Mouse (Mus musculus) E14TG2a.4 (cell line): ENCODE results near the gene Tmem104.

Experiments used
- CTCF ChIP-seq: conservative IDR thresholded peaks from 2 replicates; pipeline ENCODE4 v1.5.1; 2014; ENCODE audit warnings: low read length
- NANOG ChIP-seq: IDR thresholded peaks from 2 replicates; pipeline ENCODE4 v1.6.1; 2014; ENCODE audit warnings: borderline replicate concordance, low read length, mixed read lengths
- POU5F1 ChIP-seq: IDR thresholded peaks from 2 replicates; pipeline ENCODE4 v1.6.1; 2014; ENCODE audit warnings: low read length, borderline replicate concordance

DNA sequence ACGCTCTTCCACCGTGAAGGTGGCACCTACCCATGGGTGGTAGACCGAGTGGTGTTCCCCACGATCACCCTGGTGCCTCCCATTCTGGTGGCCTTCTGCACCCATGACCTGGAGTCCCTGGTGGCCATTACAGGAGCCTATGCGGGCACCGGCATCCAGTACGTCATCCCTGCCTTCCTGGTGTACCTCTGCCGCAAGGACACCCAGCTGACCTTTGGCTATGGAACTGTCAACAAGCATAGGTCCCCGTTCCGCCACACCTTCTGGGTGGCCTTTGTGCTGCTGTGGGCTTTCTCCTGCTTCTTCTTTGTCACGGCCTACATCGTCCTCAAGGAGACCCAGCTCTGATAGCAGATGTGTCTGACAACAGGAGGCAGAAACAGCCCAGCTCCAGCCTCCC, 56.5 kb downstream of the Tmem104 start:
- no peak for TF ChIP-seq CTCF
- TF ChIP-seq POU5F1, result no peak
- no peak for TF ChIP-seq NANOG
